Mouse (Mus musculus) pancreas, adult 10 weeks (tissue): ENCODE data around the gene Unc79. TPM values are rescaled to one million over a fixed set of nuclear protein-coding genes. Genes with fewer than 3 reads are reported as not detected.

Experiments used
- polyA plus RNA-seq: library from polyadenylated mRNA; stranded (reverse); fragments of 350-450 nt; fragmentation: Illumina TruSeq; extraction: RNeasy Lipid Tissue Mini Kit (QIAGEN cat#74804); gene quantifications from one replicate; pipeline ENCODE4 v1.2.3, GENCODE M21; 2015; ENCODE audit warnings: low read depth, low replicate concordance; ENCODE audit not compliant: insufficient read depth

The Unc79 gene
- 2.8 TPM for polyA plus RNA-seq

DNA sequence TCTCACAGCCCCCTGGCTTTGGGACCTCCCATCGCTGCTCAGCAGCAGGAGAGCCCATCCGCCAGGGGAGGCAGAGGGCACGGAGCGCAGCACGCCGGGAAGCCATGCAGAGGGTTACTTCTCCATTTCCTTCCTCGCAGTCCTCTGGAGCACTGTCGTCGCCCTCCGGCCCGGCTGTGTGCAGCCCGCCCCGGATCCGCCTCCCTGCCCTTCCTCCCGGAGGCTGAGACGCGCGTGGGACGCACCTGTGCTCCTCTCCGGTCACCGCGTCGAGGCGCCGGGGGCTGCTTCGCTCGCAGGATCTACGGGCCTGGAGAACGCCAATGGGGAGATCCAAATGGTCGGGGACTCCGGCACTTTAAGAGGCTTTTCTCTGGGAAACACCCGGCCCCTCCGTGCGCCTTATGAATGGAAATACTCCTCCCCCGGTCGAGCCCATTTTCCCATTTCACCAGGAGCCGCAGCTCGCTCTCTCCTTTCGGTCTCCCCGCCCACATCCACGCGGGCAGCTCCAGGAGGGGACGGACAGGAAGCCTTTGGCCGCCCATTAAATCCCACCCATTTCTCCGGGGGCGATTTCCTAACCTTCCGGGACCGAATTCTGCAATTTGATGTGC, at the start of gene Unc79:
Gene Unc79 (plus strand): TSS at position 82 of the 617 bp plus-strand sequence.

DNA sequence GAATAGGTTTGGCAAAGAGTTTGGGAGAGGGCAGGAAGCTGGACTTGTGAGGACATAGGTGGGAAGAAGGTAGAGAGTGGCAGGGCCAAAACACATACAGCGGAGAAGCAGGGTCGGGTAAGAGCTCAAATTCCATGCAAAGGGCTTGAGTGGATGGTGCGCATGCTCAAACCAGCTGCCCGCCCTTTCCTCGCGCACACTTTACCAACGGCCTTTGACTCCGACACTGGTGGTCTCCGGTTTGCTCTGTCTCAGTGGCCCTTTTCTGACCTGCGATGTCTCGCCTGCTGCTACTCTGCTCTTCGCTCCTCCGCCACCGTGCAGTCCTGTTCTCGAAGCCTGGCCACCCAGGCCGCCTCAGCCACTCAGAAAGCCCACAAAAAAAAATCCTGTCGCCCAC, 49.6 kb upstream of the Unc79 start, which contains the start of gene Cox8c:
Gene Cox8c (plus strand): TSS at position 226 of the 400 bp plus-strand sequence.

Other genes starting within 250 kb of the Unc79 start
- gene Itpk1, start 243.9 kb upstream of the Unc79 start, polyA plus RNA-seq = 4.5 TPM
- 1.1 TPM for gene Moap1, start 205.2 kb upstream of the Unc79 start, polyA plus RNA-seq
- 1.4 TPM for gene Tmem251, start 205.1 kb upstream of the Unc79 start, polyA plus RNA-seq
- not detected for gene Gm28051, start 191.1 kb upstream of the Unc79 start, polyA plus RNA-seq
- gene Gon7, start 191.1 kb upstream of the Unc79 start, polyA plus RNA-seq = 2.0 TPM
- 4.2 TPM for gene Ubr7, start 190.9 kb upstream of the Unc79 start, polyA plus RNA-seq
- gene Gm20604, start 190.2 kb upstream of the Unc79 start, polyA plus RNA-seq = 1.5 TPM
- 4.7 TPM for gene Btbd7, start 70.4 kb upstream of the Unc79 start, polyA plus RNA-seq
- gene Cox8c, start 49.5 kb upstream of the Unc79 start, polyA plus RNA-seq = not detected